Mouse (Mus musculus): ENCODE results near the gene Rragd.

The Rragd gene

GRCm38 (mm10) chr4:33052055-33052454 lies 69.2 kb downstream of the Rragd start:
- no peak for DNase-seq

GRCm38 (mm10) chr4:33052650-33053049 lies 69.8 kb downstream of the Rragd start:
- peak; percentile 58 for DNase-seq

- DNase-seq, result no peak
These were observed 71.6 kb downstream of the Rragd start for GRCm38 (mm10) chr4:33054426-33054825.

DNA sequence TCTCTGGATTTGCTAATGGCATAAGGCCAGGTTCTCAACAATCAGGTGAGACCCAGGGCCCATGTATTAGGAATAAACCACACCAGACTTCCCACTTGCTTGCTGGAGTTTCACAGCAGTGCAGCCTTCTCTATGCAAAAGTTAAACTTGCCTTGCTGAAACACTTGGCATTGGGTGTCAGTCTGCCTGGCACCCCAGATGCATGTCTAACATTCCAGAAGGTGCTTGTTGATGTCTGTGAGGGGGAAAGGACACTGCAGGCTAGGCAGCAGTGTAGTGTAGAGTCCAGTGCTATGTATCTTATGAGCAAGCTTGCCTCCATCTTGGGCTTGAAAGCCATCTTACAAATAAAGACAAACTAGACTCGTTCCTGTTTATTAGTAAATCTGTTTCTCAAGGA lies 73.5 kb downstream of the Rragd start:
- DNase-seq, result no peak

GRCm38 (mm10) chr4:33057890-33058687 lies 75.3 kb downstream of the Rragd start:
- no peak for DNase-seq

DNA sequence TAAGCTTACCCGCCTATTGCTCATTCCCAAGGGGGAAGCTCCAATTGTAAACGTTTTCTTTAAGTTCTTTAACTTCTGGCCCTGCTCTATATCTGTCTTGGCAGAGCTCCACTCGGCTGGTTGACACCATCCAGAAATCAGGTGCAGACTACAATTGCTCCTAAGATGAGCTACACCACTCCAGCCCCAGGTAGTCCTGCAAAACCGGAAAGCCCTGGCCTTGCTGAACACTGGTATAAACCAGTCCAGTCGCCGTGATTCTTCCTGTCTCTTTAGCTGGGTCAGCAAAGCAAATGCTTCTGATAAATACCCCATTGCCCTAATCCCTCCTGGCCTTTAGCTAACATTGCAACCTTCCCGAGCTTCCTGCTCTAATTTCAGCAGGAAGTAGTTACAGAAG lies 78.3 kb downstream of the Rragd start:
- no peak for DNase-seq

GRCm38 (mm10) chr4:33062981-33063380 lies 80.1 kb downstream of the Rragd start, which contains the start of gene Gabrr2:
Gene Gabrr2, plus strand, starts transcription at chr4:33062999.
- no peak for DNase-seq

GRCm38 (mm10) chr4:33064986-33065385 lies 82.1 kb downstream of the Rragd start:
- no peak for DNase-seq

DNA sequence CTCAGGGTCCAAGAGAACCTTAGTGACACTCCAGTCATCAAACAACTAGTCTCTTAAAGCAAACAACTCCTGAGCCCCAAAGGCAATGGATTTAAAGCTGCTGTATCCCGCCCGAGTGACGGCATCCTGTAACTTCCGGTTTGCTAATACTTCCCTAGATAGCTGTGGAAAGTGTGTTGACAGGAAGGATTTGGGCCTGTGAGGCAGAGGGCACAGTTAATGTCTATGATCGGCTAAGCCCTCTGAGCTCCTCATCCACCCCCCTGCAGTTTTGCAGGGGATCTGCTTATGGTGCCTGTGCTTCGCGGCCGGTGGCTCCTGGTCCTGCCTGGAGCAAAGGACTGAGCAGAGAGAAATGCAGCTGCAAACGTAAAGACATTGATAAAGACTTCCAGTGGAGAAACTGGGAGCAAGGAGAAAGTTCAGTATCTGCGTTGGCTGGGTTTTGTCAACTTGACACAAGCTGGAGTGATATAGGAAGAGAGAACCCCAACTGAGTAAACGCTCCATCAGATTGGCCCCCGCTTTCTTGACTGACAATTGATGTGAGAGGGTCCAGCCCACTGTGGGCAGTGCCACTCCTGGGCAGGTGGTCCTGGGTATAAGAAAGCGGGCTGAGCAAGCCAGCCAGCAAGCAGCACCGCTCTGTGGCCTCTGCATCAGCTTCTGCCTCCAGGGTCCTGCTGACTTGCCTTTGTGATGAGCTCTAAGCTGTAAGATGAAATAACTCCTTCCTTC lies 83.6 kb downstream of the Rragd start:
- peak; percentile 36 for DNase-seq

DNA sequence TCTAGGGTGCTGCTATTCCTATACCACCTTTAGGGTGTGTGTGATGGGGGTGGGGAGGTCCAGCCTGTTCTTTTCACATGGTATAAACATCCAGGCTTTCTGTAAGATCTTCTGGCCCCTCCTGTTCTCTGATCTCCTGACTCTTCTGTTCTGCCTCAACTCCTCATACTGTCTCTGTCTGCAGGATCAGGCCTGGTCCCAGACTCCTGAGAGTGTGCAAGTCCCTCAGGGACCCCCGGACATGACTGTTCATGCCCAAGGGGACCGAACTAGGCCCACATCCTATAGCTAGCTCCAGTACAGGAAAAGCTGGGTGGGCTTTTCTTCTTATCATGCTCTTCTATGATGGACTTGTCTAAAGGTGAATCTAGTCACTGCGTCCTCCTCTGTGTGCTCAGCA lies 84.5 kb downstream of the Rragd start:
- no peak for DNase-seq

DNA sequence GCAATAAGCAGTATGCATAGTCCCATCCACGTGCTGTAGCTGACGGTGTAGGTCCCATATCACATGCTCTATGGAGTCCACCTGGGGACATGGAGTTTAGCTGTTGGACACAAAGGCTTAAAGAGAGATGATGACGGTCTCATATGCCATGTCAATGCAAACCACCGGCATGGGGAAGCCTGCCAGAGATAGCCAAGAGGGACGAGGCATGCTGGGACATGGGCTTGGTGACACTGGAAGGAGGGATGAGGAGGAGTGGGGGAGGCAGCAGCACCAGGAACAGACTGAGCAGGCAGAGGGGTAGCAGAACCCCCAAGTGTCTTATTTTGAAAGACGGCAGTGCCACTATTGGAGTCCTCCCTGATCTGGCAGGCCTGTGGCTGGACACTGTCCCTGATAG lies 85.0 kb downstream of the Rragd start:
- no peak for DNase-seq

- no peak for DNase-seq
These were observed 86.1 kb downstream of the Rragd start for GRCm38 (mm10) chr4:33068894-33069293.

GRCm38 (mm10) chr4:33070326-33070725 lies 87.5 kb downstream of the Rragd start:
- no peak for DNase-seq

GRCm38 (mm10) chr4:33071337-33071736 lies 88.5 kb downstream of the Rragd start:
- DNase-seq, result no peak
